Mouse (Mus musculus): Measurements from ENCODE around the gene C130074G19Rik. TPM values are rescaled to one million over a fixed set of nuclear protein-coding genes. Genes with fewer than 3 reads are reported as not detected.

C130074G19Rik gene
- polyA plus RNA-seq, 1 experiment from 2014 or later = 2.0 TPM

- H3K9ac ChIP-seq (ENCODE audit: low read depth, low read length) = no peak overlapping the region
- H3K4me2 ChIP-seq = peak overlapping the region; percentile 54
- peaks cover 12% of the 10 kb centered on the region for H3K4me1 ChIP-seq (replicated peaks; ENCODE audit: control insufficient read depth, insufficient read depth, low read length)
- WGBS = 6% methylated on average over 12 of the region's 12 CpGs
- ATAC-seq (replicated peaks; ENCODE audit: low FRiP score) (peak; percentile 86), DNase-seq (ENCODE audit: low spot score) (peak; percentile 86)
- no peaks in the 10 kb centered on the region for H3K27me3 ChIP-seq (replicated peaks; ENCODE audit: control insufficient read depth, insufficient read depth, low read length)
- H3K9me3 ChIP-seq (ENCODE audit: control insufficient read depth, low read length) = no peaks in the 10 kb centered on the region
- H3K27ac ChIP-seq (ENCODE audit: low read depth, low read length) = no peak overlapping the region
- H3K36me3 ChIP-seq (ENCODE audit: control insufficient read depth, insufficient read depth, low read length) = peaks cover 6% of the 10 kb centered on the region
- 0 out of 2 replicates have a peak overlapping the region, but pooled peaks have one; percentile 6 for H3K4me3 ChIP-seq (ENCODE audit: low read depth, low read length)
These were observed 58.6 kb downstream of the C130074G19Rik start for GRCm38 (mm10) chr1:184824439-184824851.

- no peaks in the 10 kb centered on the region for H3K9me3 ChIP-seq (ENCODE audit: control insufficient read depth, low read length)
- no peak overlapping the region for H3K9ac ChIP-seq (ENCODE audit: low read depth, low read length)
- peaks cover 22% of the 10 kb centered on the region for H3K36me3 ChIP-seq (ENCODE audit: control insufficient read depth, insufficient read depth, low read length)
- DNase-seq (ENCODE audit: low spot score) (no peak), ATAC-seq (replicated peaks; ENCODE audit: low FRiP score) (no peak)
- H3K4me2 ChIP-seq = no peak overlapping the region
- H3K27ac ChIP-seq (ENCODE audit: low read depth, low read length) = no peak overlapping the region
- H3K4me3 ChIP-seq (ENCODE audit: low read depth, low read length) = no peak overlapping the region
- peaks cover 12% of the 10 kb centered on the region for H3K4me1 ChIP-seq (replicated peaks; ENCODE audit: control insufficient read depth, insufficient read depth, low read length)
- 41% methylated on average over 11 of the region's 11 CpGs for WGBS
- H3K27me3 ChIP-seq (replicated peaks; ENCODE audit: control insufficient read depth, insufficient read depth, low read length) = no peaks in the 10 kb centered on the region
These were observed 60.3 kb downstream of the C130074G19Rik start for GRCm38 (mm10) chr1:184822678-184823077.

MicroRNAs within 50 kb of the gene (microRNA counts, 519-probe panel; counts per million panel counts)
- 3,474 counts per million, percentile 16 among the panel's probes with 10 or more counts for microRNA mmu-miR-1981

Small RNA genes within 50 kb of the gene (microRNA-seq; reads per million reads assigned to microRNA genes)
- gene Mir1981 (ENCODE audit: borderline number of aligned reads) = 414 reads per million, percentile 64 among the genes with 10 or more reads in this experiment

Other genes starting within 250 kb of the C130074G19Rik start
- gene Hlx, start 150.6 kb downstream of the C130074G19Rik start, polyA plus RNA-seq (2014; fragmentation: Nextera tagmentation; extraction: Ambion mirVana) = 42.3 and 46.9 TPM in 2 replicates
- 3.9 and 5.1 TPM in 2 replicates for gene Marc1, start 71.9 kb downstream of the C130074G19Rik start, polyA plus RNA-seq (2014; fragmentation: Nextera tagmentation; extraction: Ambion mirVana)
- gene Marc2, start 36.8 kb downstream of the C130074G19Rik start, polyA plus RNA-seq (2014; fragmentation: Nextera tagmentation; extraction: Ambion mirVana) = 240 and 250 TPM in 2 replicates
- 0.69 and 1.0 TPM in 2 replicates for gene Mark1, start 116.4 kb upstream of the C130074G19Rik start, polyA plus RNA-seq (2014; fragmentation: Nextera tagmentation; extraction: Ambion mirVana)